Mouse (Mus musculus) forebrain, embryonic 10.5 days (tissue): ENCODE data around the gene Fcgr2b. TPM values are rescaled to one million over a fixed set of nuclear protein-coding genes. Genes with fewer than 3 reads are reported as not detected.
"Not testable (repeated sequence)": the region's sequence is repeated elsewhere in the genome, so short reads cannot be mapped to it uniquely, and the experiment has no call there.

Experiments used
- DNase-seq: peaks from one replicate; pipeline ENCODE4 v3.0.0-alpha.2; 2017; ENCODE audit warnings: low spot score; ENCODE audit errors: extremely low spot score
- H3K27ac ChIP-seq: fragments of 300-500 bp; sonication (generic); 2 replicates; pipeline ENCODE4 v1.5.1; 2016; ENCODE audit warnings: mild to moderate bottlenecking
- H3K27me3 ChIP-seq: fragments of 300-500 bp; sonication (generic); 2 replicates; pipeline ENCODE4 v1.6.1; 2016; ENCODE audit warnings: mild to moderate bottlenecking; ENCODE audit not compliant: poor library complexity, severe bottlenecking
- H3K36me3 ChIP-seq: fragments of 300-500 bp; sonication (generic); replicated peaks from 2 replicates; pipeline ENCODE4 v1.6.1; 2016; ENCODE audit warnings: mild to moderate bottlenecking, moderate library complexity
- H3K4me1 ChIP-seq: fragments of 300-500 bp; sonication (generic); 2 replicates; pipeline ENCODE4 v1.6.1; 2016
- H3K4me3 ChIP-seq: fragments of 300-500 bp; sonication (generic); 2 replicates; pipeline ENCODE4 v1.5.1; 2016; ENCODE audit warnings: mild to moderate bottlenecking, moderate library complexity
- H3K9me3 ChIP-seq: fragments of 300-500 bp; sonication (generic); 2 replicates; pipeline ENCODE4 v1.6.1; 2016; ENCODE audit warnings: mild to moderate bottlenecking, moderate library complexity
- WGBS: fragments of 180-500 bp; shearing (Covaris S2); methylation state at CpG from one replicate; pipeline ENCODE4 v1.1.7; 2016; 5-methylcytosine and 5-hydroxymethylcytosine counted together
- polyA plus RNA-seq: library from polyadenylated mRNA; unstranded; fragments of >200 nt; fragmentation: Nextera tagmentation; extraction: Ambion mirVana; gene quantifications from 2 replicates; pipeline ENCODE4 v1.2.1, GENCODE M21; 2016

Fcgr2b gene
- polyA plus RNA-seq, 1 experiment from 2014 or later, result not detected

DNA sequence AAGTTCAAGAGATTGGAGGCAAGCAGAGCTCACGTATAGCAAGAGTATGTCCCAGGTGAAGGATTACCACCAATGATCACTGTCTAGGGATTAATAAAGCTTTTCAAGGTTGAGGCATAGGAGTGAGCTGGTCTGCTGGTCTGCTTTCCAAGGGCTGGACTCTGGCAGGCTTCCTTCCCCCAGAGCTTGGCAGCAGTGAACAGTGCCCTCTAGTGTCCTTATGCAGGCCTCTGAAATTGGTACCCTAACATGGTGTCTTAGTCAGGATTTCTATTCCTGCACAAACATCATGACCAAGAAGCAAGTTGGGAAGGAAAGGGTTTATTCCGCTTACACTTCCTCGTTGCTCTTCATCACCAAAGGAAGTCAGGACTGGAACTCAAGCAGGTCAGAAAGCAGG is 20.4 kb upstream of the Fcgr2b start:
- no peaks in the 10 kb centered on the region for H3K27me3 ChIP-seq
- no peak overlapping the region for H3K4me3 ChIP-seq
- no peak overlapping the region for H3K27ac ChIP-seq
- H3K36me3 ChIP-seq, result no peaks in the 10 kb centered on the region
- peak; percentile 41 for DNase-seq
- 0 out of 2 replicates have a peak, but pooled peaks cover 4% of the 10 kb centered on the region for H3K4me1 ChIP-seq
- no peaks in the 10 kb centered on the region for H3K9me3 ChIP-seq
- WGBS, result 49% methylated on average over 3 of the region's 3 CpGs

GRCm38 (mm10) chr1:170996034-170996433 is 19.7 kb upstream of the Fcgr2b start:
- WGBS, result 86% methylated on average over 3 of the region's 3 CpGs
- Histone ChIP-seq H3K36me3 (no peaks in the 10 kb centered on the region), H3K9me3 (no peaks in the 10 kb centered on the region), H3K27me3 (no peaks in the 10 kb centered on the region), H3K4me3 (no peak overlapping the region), H3K27ac (no peak overlapping the region), H3K4me1 (0 out of 2 replicates have a peak, but pooled peaks cover 4% of the 10 kb centered on the region)
- DNase-seq, result no peak

GRCm38 (mm10) chr1:170992550-170992949 is 16.2 kb upstream of the Fcgr2b start:
- no peak overlapping the region for H3K4me3 ChIP-seq
- no peaks in the 10 kb centered on the region for H3K36me3 ChIP-seq
- no peaks in the 10 kb centered on the region for H3K27me3 ChIP-seq
- H3K27ac ChIP-seq, result no peak overlapping the region
- H3K4me1 ChIP-seq, result no peaks in the 10 kb centered on the region
- no peak for DNase-seq
- no peaks in the 10 kb centered on the region for H3K9me3 ChIP-seq
- 66% methylated on average over 5 of the region's 5 CpGs for WGBS

GRCm38 (mm10) chr1:170989656-170990055 is 13.3 kb upstream of the Fcgr2b start:
- DNase-seq, result no peak
- H3K36me3 ChIP-seq, result no peaks in the 10 kb centered on the region

DNA sequence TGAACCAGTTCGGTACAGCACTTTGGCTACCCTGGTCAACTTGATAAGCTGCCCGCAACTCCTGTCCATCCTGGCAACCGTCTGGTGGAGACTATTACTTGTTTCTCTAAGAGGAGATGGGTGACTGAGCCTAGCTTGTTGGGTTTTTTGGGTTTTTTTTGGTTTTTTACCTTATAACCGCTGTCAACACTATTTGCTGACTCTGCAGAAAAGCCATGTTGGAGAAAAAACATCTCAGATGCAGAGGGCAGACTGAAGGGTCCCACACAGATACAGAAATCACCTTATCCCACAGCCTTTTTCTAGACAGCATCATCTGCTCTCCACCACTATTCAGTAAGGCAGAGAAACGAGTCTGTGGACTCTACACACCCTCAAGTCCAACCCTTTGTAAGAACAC is 9.5 kb upstream of the Fcgr2b start:
- H3K9me3 ChIP-seq, result no peaks in the 10 kb centered on the region
- no peak for DNase-seq
- H3K27me3 ChIP-seq, result no peaks in the 10 kb centered on the region
- H3K27ac ChIP-seq, result no peak overlapping the region
- no peaks in the 10 kb centered on the region for H3K4me1 ChIP-seq
- H3K36me3 ChIP-seq, result no peaks in the 10 kb centered on the region
- WGBS, result 84% methylated on average over 5 of the region's 5 CpGs
- H3K4me3 ChIP-seq, result no peak overlapping the region

More at GRCm38 (mm10) chr1:170989656-170990055, 13.3 kb upstream of the Fcgr2b start:
- Histone ChIP-seq H3K27ac (no peak overlapping the region), H3K4me3 (no peak overlapping the region), H3K9me3 (no peaks in the 10 kb centered on the region), H3K27me3 (no peaks in the 10 kb centered on the region), H3K4me1 (no peaks in the 10 kb centered on the region)
- 78% methylated on average over 9 of the region's 9 CpGs for WGBS

DNA sequence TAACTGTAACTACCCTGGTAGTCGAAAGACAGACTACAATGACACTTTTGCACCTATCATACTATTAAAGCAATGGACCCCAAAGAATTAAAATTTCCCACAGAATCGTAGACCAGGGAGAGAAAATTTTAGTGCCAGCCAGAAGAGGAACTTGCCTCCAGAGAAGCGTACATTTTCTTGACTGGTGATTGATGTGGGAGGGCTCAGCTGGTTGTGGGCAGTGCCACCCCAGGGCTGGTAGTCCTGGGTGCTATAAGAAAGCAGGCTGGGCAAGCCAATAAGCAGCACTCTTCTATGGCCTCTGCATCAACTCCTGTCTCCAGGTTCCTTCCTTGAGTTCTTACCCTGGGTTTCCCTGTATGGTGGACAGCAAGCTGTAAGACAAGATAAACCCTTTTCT is 8.7 kb upstream of the Fcgr2b start:
- Histone ChIP-seq H3K4me3 (no peak overlapping the region), H3K27me3 (no peaks in the 10 kb centered on the region), H3K4me1 (no peaks in the 10 kb centered on the region), H3K36me3 (no peaks in the 10 kb centered on the region), H3K27ac (no peak overlapping the region), H3K9me3 (no peaks in the 10 kb centered on the region)
- 85% methylated on average over 3 of the region's 3 CpGs for WGBS
- no peak for DNase-seq

- Histone ChIP-seq H3K9me3 (no peaks in the 10 kb centered on the region), H3K4me1 (no peaks in the 10 kb centered on the region), H3K4me3 (no peak overlapping the region), H3K27ac (no peak overlapping the region), H3K36me3 (no peaks in the 10 kb centered on the region), H3K27me3 (no peaks in the 10 kb centered on the region)
- WGBS, result 88% methylated on average over 4 of the region's 4 CpGs
- DNase-seq, result no peak
Observed at GRCm38 (mm10) chr1:170983066-170983465, 6.7 kb upstream of the Fcgr2b start.

DNA sequence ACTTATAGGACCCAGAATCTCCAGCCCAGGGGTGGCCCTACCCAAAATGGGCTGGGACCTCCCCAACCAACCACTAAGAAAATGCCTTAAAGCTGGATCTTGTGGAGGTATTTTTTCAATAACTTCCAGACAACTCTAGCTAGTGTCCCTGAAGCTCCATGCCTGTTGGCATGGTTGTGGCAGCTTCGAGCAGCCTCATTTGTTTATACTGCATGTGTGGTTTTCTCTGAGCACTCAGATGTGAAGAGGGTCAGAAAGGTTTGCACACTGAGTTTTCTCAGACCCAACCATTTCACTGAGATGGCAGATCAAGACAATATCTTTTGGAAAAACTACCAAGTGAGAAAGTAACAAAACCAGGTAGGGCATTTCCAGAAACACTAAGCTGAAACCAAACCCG is 6.0 kb upstream of the Fcgr2b start:
- Histone ChIP-seq H3K4me1 (no peaks in the 10 kb centered on the region), H3K27ac (no peak overlapping the region), H3K27me3 (no peaks in the 10 kb centered on the region), H3K4me3 (no peak overlapping the region), H3K9me3 (no peaks in the 10 kb centered on the region), H3K36me3 (no peaks in the 10 kb centered on the region)
- DNase-seq, result no peak
- 78% methylated on average over 2 of the region's 2 CpGs for WGBS

DNA sequence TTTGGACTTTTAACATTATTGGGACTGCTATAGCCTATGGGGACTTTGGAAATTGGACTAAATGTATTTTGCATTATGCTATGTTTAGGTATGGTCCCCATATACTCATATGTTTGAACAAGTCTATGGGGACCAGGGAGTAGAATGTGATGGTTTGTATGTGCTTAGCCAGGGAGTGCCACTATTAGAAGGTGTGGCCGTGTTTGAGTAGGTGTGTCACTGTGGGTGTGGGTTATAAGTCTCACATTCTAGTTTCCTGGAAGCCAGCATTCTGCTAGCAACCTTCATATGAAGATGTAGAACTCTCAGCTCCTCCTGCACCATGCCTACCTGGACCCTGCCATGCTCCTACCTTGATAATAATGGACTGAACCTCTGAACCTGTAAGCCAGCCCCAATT is 5.3 kb upstream of the Fcgr2b start:
- DNase-seq, H3K27me3 ChIP-seq, H3K27ac ChIP-seq, H3K4me3 ChIP-seq, H3K4me1 ChIP-seq, H3K36me3 ChIP-seq, H3K9me3 ChIP-seq: not testable (repeated sequence)
- 76% methylated on average over 1 of the region's 1 CpGs for WGBS

GRCm38 (mm10) chr1:170978601-170979000 is 2.3 kb upstream of the Fcgr2b start:
- DNase-seq, result no peak

GRCm38 (mm10) chr1:170975751-170976161 is 591 bp downstream of the Fcgr2b start:
- H3K27ac ChIP-seq, result no peak overlapping the region
- no peaks in the 10 kb centered on the region for H3K27me3 ChIP-seq
- 82% methylated on average over 7 of the region's 7 CpGs for WGBS
- no peaks in the 10 kb centered on the region for H3K9me3 ChIP-seq
- no peak overlapping the region for H3K4me3 ChIP-seq
- no peaks in the 10 kb centered on the region for H3K4me1 ChIP-seq
- no peaks in the 10 kb centered on the region for H3K36me3 ChIP-seq
- DNase-seq, result no peak

More at GRCm38 (mm10) chr1:170978601-170979000, 2.3 kb upstream of the Fcgr2b start:
- no peak overlapping the region for H3K4me3 ChIP-seq
- no peaks in the 10 kb centered on the region for H3K36me3 ChIP-seq
- no peaks in the 10 kb centered on the region for H3K4me1 ChIP-seq
- WGBS, result 84% methylated on average over 4 of the region's 4 CpGs
- no peaks in the 10 kb centered on the region for H3K9me3 ChIP-seq
- no peak overlapping the region for H3K27ac ChIP-seq
- no peaks in the 10 kb centered on the region for H3K27me3 ChIP-seq

- not testable (repeated sequence) for H3K27ac ChIP-seq, DNase-seq, H3K4me3 ChIP-seq, H3K36me3 ChIP-seq, H3K27me3 ChIP-seq, H3K4me1 ChIP-seq, H3K9me3 ChIP-seq
- WGBS, result 87% methylated on average over 2 of the region's 2 CpGs
Observed at GRCm38 (mm10) chr1:170975350-170975749, 997 bp downstream of the Fcgr2b start.

- H3K4me1 ChIP-seq, result no peaks in the 10 kb centered on the region
- H3K36me3 ChIP-seq, result no peaks in the 10 kb centered on the region
- no peaks in the 10 kb centered on the region for H3K9me3 ChIP-seq
- H3K4me3 ChIP-seq, result no peak overlapping the region
- H3K27me3 ChIP-seq, result no peaks in the 10 kb centered on the region
- DNase-seq, result no peak
- 97% methylated on average over 2 of the region's 2 CpGs for WGBS
- H3K27ac ChIP-seq, result no peak overlapping the region
Observed at GRCm38 (mm10) chr1:170974736-170975135, 1.6 kb downstream of the Fcgr2b start.

DNA sequence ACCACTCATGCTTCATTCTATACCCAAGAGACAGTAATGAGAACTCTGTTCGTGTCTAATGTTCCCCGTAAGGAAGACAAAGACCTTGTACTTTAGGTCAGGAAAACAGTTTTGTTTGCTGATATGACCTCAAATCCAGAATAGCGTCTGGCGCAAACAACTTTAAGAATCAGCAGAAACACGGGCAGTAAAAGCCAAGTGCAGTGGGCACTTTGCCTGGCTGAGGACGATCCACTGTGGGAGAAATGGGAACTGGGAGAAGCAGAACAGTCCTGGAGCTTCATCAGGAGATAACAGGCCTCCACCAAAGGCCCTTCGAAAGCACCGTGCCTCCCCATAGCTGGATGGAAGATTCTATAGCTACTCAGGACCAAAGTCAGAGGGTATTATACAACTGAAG is 2.2 kb downstream of the Fcgr2b start:
- Histone ChIP-seq H3K4me1 (no peaks in the 10 kb centered on the region), H3K27me3 (no peaks in the 10 kb centered on the region), H3K4me3 (no peak overlapping the region), H3K9me3 (no peaks in the 10 kb centered on the region), H3K36me3 (no peaks in the 10 kb centered on the region), H3K27ac (no peak overlapping the region)
- no peak for DNase-seq
- WGBS, result 89% methylated on average over 8 of the region's 8 CpGs
